Comparison of ENCODE assay signal across 8 mouse cellular contexts in the genomic region with DNA sequence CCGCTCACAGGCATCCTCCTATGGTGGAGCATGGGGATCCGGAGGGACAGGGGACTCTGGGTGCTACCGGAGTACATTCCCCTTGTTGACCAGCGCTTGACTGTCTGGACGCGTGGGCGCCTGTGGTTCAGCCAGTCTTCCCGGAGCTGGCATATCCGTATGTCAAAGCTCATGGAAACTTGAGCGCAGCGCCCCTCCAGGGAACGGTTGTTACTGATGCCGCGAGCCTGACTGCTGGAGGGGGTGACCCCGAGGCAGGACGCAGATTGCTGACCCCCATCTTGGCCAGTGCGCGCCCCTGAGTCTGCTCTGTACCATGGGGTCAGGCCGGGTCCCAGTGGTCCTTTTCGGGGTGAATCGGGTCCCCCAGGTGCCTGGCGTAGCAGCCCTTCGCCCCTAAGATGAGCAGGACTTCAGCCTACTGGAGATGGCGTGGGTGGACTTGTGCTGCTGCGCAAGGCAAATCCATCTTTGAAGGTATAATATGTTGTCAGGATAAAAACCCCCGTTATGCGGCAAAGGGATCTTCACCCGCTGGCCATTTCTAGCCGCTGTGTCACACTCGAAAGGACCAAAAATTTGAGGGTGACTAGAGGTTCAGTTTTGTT. TPM values are rescaled to one million over a fixed set of nuclear protein-coding genes. Genes with fewer than 3 reads are reported as not detected.
A peak's percentile ranks its signal among the peaks of the same experiment; 100 is the strongest.
DNase-seq lines count a peak whose midpoint lies in the region; ATAC-seq lines count a peak whose summit lies in the region.

No protein-coding gene starts in this region.

- H3K36me3 ChIP-seq in stomach, embryonic 14.5 days (ENCODE audit: control insufficient read depth, insufficient read depth, low read length): no peaks in the 10 kb centered on the region

- no peaks in the 10 kb centered on the region for H3K9me3 ChIP-seq in stomach, embryonic 14.5 days (ENCODE audit: control insufficient read depth, low read depth, low read length)

- H3K4me1 ChIP-seq in stomach, embryonic 14.5 days (ENCODE audit: control insufficient read depth, insufficient read depth, low read length): peaks cover 6% of the 10 kb centered on the region; the same call in 1 of the 2 replicates

- under 1% methylated on average over 30 of the region's 30 CpGs for WGBS in stomach, embryonic 14.5 days

- H3K9ac ChIP-seq in stomach, embryonic 14.5 days (replicated peaks; ENCODE audit: low read depth, low read length): peak overlapping the region; percentile 61

- H3K27ac ChIP-seq in stomach, embryonic 14.5 days (ENCODE audit: low read length): peak overlapping the region; percentile 88

- peak; percentile 48 for ATAC-seq in megakaryocyte-erythroid progenitor cell, adult 5-6 weeks (replicated peaks; ENCODE audit: low FRiP score, low TSS enrichment, poor library complexity, severe bottlenecking)
- peak; percentile 39; the same call in 1 of the 2 replicates for ATAC-seq in stomach, embryonic 14.5 days (ENCODE audit: insufficient number of reproducible peaks, insufficient read depth, low FRiP score, low read depth)

- H3K4me2 ChIP-seq in stomach, embryonic 14.5 days (replicated peaks; ENCODE audit: low read depth, low read length): peak overlapping the region; percentile 96

- peak overlapping the region; percentile 76 for H3K4me3 ChIP-seq in stomach, embryonic 14.5 days (ENCODE audit: low read depth, low read length)

- no peaks in the 10 kb centered on the region for H3K27me3 ChIP-seq in stomach, embryonic 14.5 days (ENCODE audit: control insufficient read depth, insufficient read depth, low read length)

- peak; percentile 66 for DNase-seq in ovary, postnatal 36 days (ENCODE audit: low spot score)
- no peak for DNase-seq in ovary, adult 18-20 months (ENCODE audit: low spot score)
- DNase-seq in brain, adult 2 months (ENCODE audit: low read depth, low spot score): peak; percentile 76
- peak; percentile 63 to 67 for DNase-seq in gastrocnemius, adult 8-10 months (ENCODE audit: low spot score in 2 of 2)
- peak; percentile 72 to 83 for DNase-seq in kidney, postnatal 4 days
- no peak for DNase-seq in layer of hippocampus, adult 9-10 months (ENCODE audit: low spot score)

RNA-seq across cellular contexts. Expression of a gene that starts 0.5 kb away (rescaled TPM):
- 100 to 1,000 TPM; 217 to 342 (median 227) TPM for total RNA-seq in gastrocnemius, adult 8-10 months (2022)
- total RNA-seq in megakaryocyte-erythroid progenitor cell, adult 5-6 weeks (2014; fragmentation: Nextera tagmentation): 177 and 250 TPM in 2 replicates
- 187 and 201 TPM in 2 replicates for total RNA-seq in megakaryocyte-erythroid progenitor cell, adult 5-6 weeks (2017)
- polyA plus RNA-seq in stomach, embryonic 14.5 days (2014; fragmentation: Nextera tagmentation; extraction: Ambion mirVana): 52.9 and 59.8 TPM in 2 replicates

RNA-seq across cellular contexts. Expression of a gene that starts 14.4 kb away (rescaled TPM):
- 10 to 100 TPM; 41.8 to 53.6 (median 48.2) TPM for total RNA-seq in gastrocnemius, adult 8-10 months (2022)
- 131 and 149 TPM in 2 replicates for total RNA-seq in megakaryocyte-erythroid progenitor cell, adult 5-6 weeks (2014; fragmentation: Nextera tagmentation)
- 255 and 297 TPM in 2 replicates for total RNA-seq in megakaryocyte-erythroid progenitor cell, adult 5-6 weeks (2017)
- polyA plus RNA-seq in stomach, embryonic 14.5 days (2014; fragmentation: Nextera tagmentation; extraction: Ambion mirVana): 95.3 and 104 TPM in 2 replicates

RNA-seq across cellular contexts. Expression of a gene that starts 38.0 kb away (rescaled TPM):
- total RNA-seq in gastrocnemius, adult 8-10 months (2022): 1 to 10 TPM; 3.2 to 5.1 (median 4.2) TPM
- total RNA-seq in megakaryocyte-erythroid progenitor cell, adult 5-6 weeks (2014; fragmentation: Nextera tagmentation): 16.1 and 18.0 TPM in 2 replicates
- total RNA-seq in megakaryocyte-erythroid progenitor cell, adult 5-6 weeks (2017): 13.8 and 19.0 TPM in 2 replicates
- 30.6 and 31.7 TPM in 2 replicates for polyA plus RNA-seq in stomach, embryonic 14.5 days (2014; fragmentation: Nextera tagmentation; extraction: Ambion mirVana)

RNA-seq across cellular contexts. Expression of a gene that starts 42.7 kb away (rescaled TPM):
- total RNA-seq in gastrocnemius, adult 8-10 months (2022): 10 to 100 TPM; 19.8 to 27.9 (median 25.2) TPM
- 6.1 and 9.4 TPM in 2 replicates for total RNA-seq in megakaryocyte-erythroid progenitor cell, adult 5-6 weeks (2014; fragmentation: Nextera tagmentation)
- 3.2 and 11.1 TPM in 2 replicates for total RNA-seq in megakaryocyte-erythroid progenitor cell, adult 5-6 weeks (2017)
- polyA plus RNA-seq in stomach, embryonic 14.5 days (2014; fragmentation: Nextera tagmentation; extraction: Ambion mirVana): 11.5 and 14.2 TPM in 2 replicates

Comparison
In these comparisons a context has a peak if more than half of its experiments do, and no peak if none do; other contexts are left out.
1. DNase-seq: peak in ovary, postnatal 36 days (single experiment), brain, adult 2 months (single experiment), gastrocnemius, adult 8-10 months (2 of 2) and kidney, postnatal 4 days (2 of 2); none in ovary, adult 18-20 months (single experiment) and layer of hippocampus, adult 9-10 months (single experiment).